Mouse (Mus musculus): ENCODE results near the gene Nbeal1.

The Nbeal1 gene

DNA sequence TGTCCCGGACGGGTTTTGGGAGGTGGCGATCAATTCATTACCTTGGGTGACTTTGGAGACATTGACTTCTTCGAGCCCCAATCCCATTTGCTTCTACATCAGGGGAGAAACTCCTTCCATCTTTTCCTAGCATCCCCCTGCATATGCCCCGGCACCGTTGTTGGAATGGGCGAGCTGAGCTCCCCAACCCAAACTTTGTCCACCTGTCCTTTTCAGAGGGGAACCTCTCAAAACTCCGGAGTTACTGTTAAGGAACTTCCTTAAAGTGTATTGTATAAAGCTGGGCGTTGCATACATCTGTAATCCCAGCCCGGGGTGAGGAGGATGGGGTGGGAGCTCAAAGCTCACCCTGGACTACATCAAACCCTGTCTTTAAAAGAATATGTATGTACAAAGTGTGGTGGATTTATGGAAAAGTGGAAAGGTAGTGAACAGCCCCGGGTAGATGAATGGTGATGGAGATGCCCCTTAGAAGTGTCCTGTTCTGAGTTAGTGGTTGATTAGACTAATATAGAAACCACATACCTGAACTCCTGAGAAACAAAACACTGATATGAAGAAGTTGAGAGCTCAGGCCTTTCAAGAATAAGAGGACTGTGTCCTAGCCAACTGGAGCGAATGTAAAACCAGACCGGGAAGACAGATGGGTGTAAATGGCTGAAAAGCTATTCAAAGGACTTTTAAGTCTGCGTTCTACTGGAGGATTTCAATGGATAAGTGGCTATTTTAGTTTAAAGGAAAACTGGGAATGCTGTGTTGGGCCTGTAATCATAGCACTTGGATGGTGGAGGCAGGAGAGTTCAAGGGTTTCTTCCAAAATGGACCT lies 163.4 kb downstream of the Nbeal1 start:
- no peak for DNase-seq (ENCODE audit: low read depth in 2 of 2, low spot score in 2 of 2)

DNA sequence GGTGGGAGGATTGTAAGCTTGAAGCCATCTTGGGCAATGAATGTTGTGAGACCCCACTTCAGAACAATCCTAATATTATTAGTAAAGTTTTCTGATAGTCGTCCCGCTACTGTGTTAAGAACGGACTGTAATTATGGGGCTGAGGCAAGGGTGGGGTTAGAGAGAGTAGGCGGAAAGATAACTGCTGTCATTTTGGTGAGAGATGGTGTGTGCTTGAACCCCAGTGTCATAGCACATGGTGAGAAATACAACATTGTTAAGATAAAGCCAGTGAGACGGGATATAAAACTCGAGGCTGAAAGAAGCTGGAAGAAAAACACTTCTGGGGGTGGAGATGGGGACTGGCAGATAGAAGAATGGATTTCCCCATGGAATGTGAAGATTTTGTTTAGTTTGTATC lies 164.3 kb downstream of the Nbeal1 start:
- no peak for DNase-seq (ENCODE audit: low read depth in 2 of 2, low spot score in 2 of 2)

- no peak for DNase-seq (ENCODE audit: low read depth in 2 of 2, low spot score in 2 of 2)
These were observed 165.3 kb downstream of the Nbeal1 start for GRCm38 (mm10) chr1:60345712-60346111.

DNA sequence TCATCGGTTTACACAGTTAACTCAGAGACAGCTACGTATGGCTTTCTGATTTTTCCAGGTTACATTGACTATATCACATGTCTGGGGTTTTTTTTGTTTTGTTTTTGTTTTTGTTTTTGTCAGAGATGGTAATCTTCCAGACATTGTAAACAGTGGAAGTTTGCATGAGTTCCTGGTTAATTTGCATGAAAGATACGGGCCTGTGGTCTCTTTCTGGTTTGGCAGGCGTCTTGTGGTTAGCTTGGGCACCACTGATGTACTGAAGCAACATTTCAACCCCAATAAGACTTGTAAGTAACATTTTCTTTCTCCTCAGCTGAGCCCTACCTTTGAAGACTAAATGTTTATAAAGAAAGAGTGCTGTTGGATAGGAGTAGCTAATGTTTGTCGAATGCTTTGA lies 172.4 kb downstream of the Nbeal1 start:
- no peak for DNase-seq (ENCODE audit: low read depth in 2 of 2, low spot score in 2 of 2)

- DNase-seq (ENCODE audit: low read depth in 2 of 2, low spot score in 2 of 2) = no peak
These were observed 181.2 kb downstream of the Nbeal1 start for GRCm38 (mm10) chr1:60361626-60362025.

GRCm38 (mm10) chr1:60376556-60376955 lies 196.2 kb downstream of the Nbeal1 start:
- DNase-seq (ENCODE audit: low read depth in 2 of 2, low spot score in 2 of 2) = no peak

DNA sequence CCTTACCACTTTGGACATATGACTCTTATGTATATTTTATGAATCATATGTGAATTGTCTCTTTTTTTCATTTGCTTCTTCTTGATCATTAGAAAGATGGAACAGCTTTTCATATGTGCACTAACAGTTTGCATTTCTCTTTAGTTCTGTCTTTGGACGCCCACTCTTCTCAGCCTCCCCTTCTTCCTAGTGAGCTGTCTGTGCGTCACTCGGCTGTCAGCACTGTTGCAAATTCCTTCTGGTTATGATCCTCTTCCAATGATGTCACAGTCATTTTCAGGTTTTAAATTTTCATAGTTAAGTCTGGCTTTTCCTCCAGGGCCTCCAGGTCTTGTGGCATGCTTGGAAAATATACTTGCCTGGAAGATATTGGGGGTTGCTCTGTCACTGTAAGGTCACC lies 201.5 kb downstream of the Nbeal1 start:
- no peak for DNase-seq (ENCODE audit: low read depth in 2 of 2, low spot score in 2 of 2)

Measured in CD8-positive naive resting alpha-beta T cell, adult 2 months (primary cell).